Mouse (Mus musculus) embryo, embryonic 9.5 days (tissue): ENCODE results near the gene Hat1.
A peak's percentile ranks its signal among the peaks of the same experiment; 100 is the strongest.
"Not testable (repeated sequence)": the region's sequence is repeated elsewhere in the genome, so short reads cannot be mapped to it uniquely, and the experiment has no call there.

Source experiments
- DNase-seq: peaks from one replicate; pipeline ENCODE4 v3.0.0-alpha.2; 2017; ENCODE audit errors: extremely low spot score

Hat1 gene

GRCm38 (mm10) chr2:71388951-71389763 is at the start of gene Hat1:
TSS of gene Hat1 (plus strand) at chr2:71388958.
- DNase-seq: peak; percentile 95

GRCm38 (mm10) chr2:71340126-71340525 is 48.6 kb upstream of the Hat1 start:
- DNase-seq: no peak

GRCm38 (mm10) chr2:71343884-71344640 is 44.7 kb upstream of the Hat1 start:
- no peak for DNase-seq

- DNase-seq: no peak
Measured at GRCm38 (mm10) chr2:71347160-71347559, 41.6 kb upstream of the Hat1 start.

- DNase-seq: no peak
Measured at GRCm38 (mm10) chr2:71347732-71348490, 40.8 kb upstream of the Hat1 start.

GRCm38 (mm10) chr2:71349511-71349910 is 39.2 kb upstream of the Hat1 start:
- DNase-seq: no peak

GRCm38 (mm10) chr2:71350181-71350580 is 38.6 kb upstream of the Hat1 start:
- no peak for DNase-seq

GRCm38 (mm10) chr2:71350904-71351726 is 37.6 kb upstream of the Hat1 start:
- no peak for DNase-seq

- no peak for DNase-seq
Measured at GRCm38 (mm10) chr2:71351727-71351987, 37.1 kb upstream of the Hat1 start.

- peak; percentile 40 for DNase-seq
Measured at GRCm38 (mm10) chr2:71353306-71354054, 35.3 kb upstream of the Hat1 start.

GRCm38 (mm10) chr2:71354055-71354425 is 34.7 kb upstream of the Hat1 start:
- no peak for DNase-seq

- DNase-seq: no peak
Measured at GRCm38 (mm10) chr2:71358347-71358746, 30.4 kb upstream of the Hat1 start.

GRCm38 (mm10) chr2:71360192-71360591 is 28.6 kb upstream of the Hat1 start:
- DNase-seq: no peak

GRCm38 (mm10) chr2:71366618-71367124 is 22.1 kb upstream of the Hat1 start:
- DNase-seq: peak; percentile 27

GRCm38 (mm10) chr2:71367125-71367880 is 21.5 kb upstream of the Hat1 start, which contains the start of gene Slc25a12:
TSS of gene Slc25a12 (minus strand) at chr2:71367749.
- peak; percentile 84 for DNase-seq

GRCm38 (mm10) chr2:71368086-71368485 is 20.7 kb upstream of the Hat1 start:
- DNase-seq: no peak

- no peak for DNase-seq
Measured at GRCm38 (mm10) chr2:71371790-71372189, 17.0 kb upstream of the Hat1 start.

GRCm38 (mm10) chr2:71372261-71372660 is 16.5 kb upstream of the Hat1 start:
- not testable (repeated sequence) for DNase-seq

- DNase-seq: no peak
Measured at GRCm38 (mm10) chr2:71374275-71375155, 14.2 kb upstream of the Hat1 start.
